Mouse (Mus musculus) limb, embryonic 12.5 days (tissue): ENCODE measurements at regions not wholly inside any gene's neighbourhood (a gene's known extent, or its start where the extent isn't known, plus 50 kb on each side); places are given as distances from the start of the nearest gene placed in this dataset.
A peak's percentile ranks its signal among the peaks of the same experiment; 100 is the strongest.

ENCODE experiments used
- ATAC-seq: fragments of 200-750 bp; cut with Nextera tagmentation; 2 replicates; pipeline ENCODE4 v1.8.0; 2017; ENCODE audit warnings: low read depth, moderate TSS enrichment; ENCODE audit not compliant: insufficient number of reproducible peaks, insufficient read depth, low FRiP score, low TSS enrichment
- H3K27ac ChIP-seq: fragments of 300-500 bp; sonication (generic); 2 replicates; pipeline ENCODE4 v1.5.1; 2016; ENCODE audit warnings: mild to moderate bottlenecking, moderate library complexity
- H3K27me3 ChIP-seq: fragments of 300-500 bp; sonication (generic); 2 replicates; pipeline ENCODE4 v1.6.1; 2016; ENCODE audit warnings: mild to moderate bottlenecking, moderate library complexity
- H3K36me3 ChIP-seq: fragments of 300-500 bp; sonication (generic); 2 replicates; pipeline ENCODE4 v1.6.1; 2016; ENCODE audit warnings: mild to moderate bottlenecking, moderate library complexity
- H3K4me1 ChIP-seq: fragments of 300-500 bp; sonication (generic); replicated peaks from 2 replicates; pipeline ENCODE4 v1.6.1; 2016
- H3K4me2 ChIP-seq: fragments of 300-500 bp; sonication (generic); 2 replicates; pipeline ENCODE4 v1.6.1; 2016; ENCODE audit warnings: mild to moderate bottlenecking, moderate library complexity
- H3K4me3 ChIP-seq: fragments of 300-500 bp; sonication (generic); replicated peaks from 2 replicates; pipeline ENCODE4 v1.5.1; 2016; ENCODE audit warnings: mild to moderate bottlenecking
- H3K9ac ChIP-seq: fragments of 300-500 bp; sonication (generic); replicated peaks from 2 replicates; pipeline ENCODE4 v1.6.1; 2016; ENCODE audit warnings: mild to moderate bottlenecking, moderate library complexity
- H3K9me3 ChIP-seq: fragments of 300-500 bp; sonication (generic); 2 replicates; pipeline ENCODE4 v1.6.1; 2016; ENCODE audit warnings: mild to moderate bottlenecking, moderate library complexity
- WGBS: fragments of 180-500 bp; shearing (Covaris S2); methylation state at CpG from one replicate; pipeline ENCODE4 v1.1.7; 2016; 5-methylcytosine and 5-hydroxymethylcytosine counted together

GRCm38 (mm10) chr1:186472955-186473354, 232.8 kb downstream of the Tgfb2 start:
- Histone ChIP-seq H3K4me2 (no peak overlapping the region), H3K4me1 (0 out of 2 replicates have a peak, but pooled peaks cover 2% of the 10 kb centered on the region), H3K9ac (no peak overlapping the region), H3K27me3 (no peaks in the 10 kb centered on the region; the same call in 1 of the 2 replicates), H3K27ac (no peak overlapping the region), H3K4me3 (no peak overlapping the region), H3K36me3 (no peaks in the 10 kb centered on the region), H3K9me3 (no peaks in the 10 kb centered on the region)
- 77% methylated on average over 10 of the region's 10 CpGs for WGBS
- ATAC-seq: no peak

DNA sequence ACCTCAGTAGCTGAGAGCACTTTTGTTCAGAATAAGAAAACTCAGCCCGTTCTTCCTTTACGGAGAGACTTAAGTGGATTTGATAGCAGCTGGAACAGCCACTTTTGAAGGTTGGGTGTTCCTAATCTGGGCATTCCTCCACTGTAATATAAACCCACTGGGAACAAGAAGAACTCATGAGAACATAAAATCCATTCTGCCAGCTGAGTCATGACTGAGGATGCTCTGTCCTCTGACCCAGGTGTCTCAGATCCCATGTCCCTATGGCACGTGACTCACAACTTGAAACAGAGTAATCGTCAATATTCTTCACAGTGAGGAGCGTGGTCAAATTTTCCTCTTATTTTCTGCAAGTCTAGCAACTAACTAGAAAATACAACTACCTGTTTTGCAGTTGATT, 240.3 kb downstream of the Tgfb2 start:
- 87% methylated on average over 5 of the region's 5 CpGs for WGBS
- Histone ChIP-seq H3K27me3 (no peaks in the 10 kb centered on the region), H3K36me3 (no peaks in the 10 kb centered on the region), H3K4me3 (no peak overlapping the region), H3K27ac (no peak overlapping the region), H3K4me2 (no peak overlapping the region), H3K9ac (no peak overlapping the region), H3K9me3 (no peaks in the 10 kb centered on the region), H3K4me1 (0 out of 2 replicates have a peak, but pooled peaks cover 2% of the 10 kb centered on the region)
- no peak for ATAC-seq

- Histone ChIP-seq H3K9ac (no peak overlapping the region), H3K4me1 (0 out of 2 replicates have a peak, but pooled peaks cover 5% of the 10 kb centered on the region), H3K27me3 (no peaks in the 10 kb centered on the region), H3K36me3 (no peaks in the 10 kb centered on the region), H3K27ac (no peak overlapping the region), H3K4me3 (no peak overlapping the region), H3K4me2 (no peak overlapping the region), H3K9me3 (no peaks in the 10 kb centered on the region)
- no peak for ATAC-seq
- 86% methylated on average over 10 of the region's 10 CpGs for WGBS
These were observed 245.0 kb downstream of the Tgfb2 start for GRCm38 (mm10) chr1:186460742-186461141.

DNA sequence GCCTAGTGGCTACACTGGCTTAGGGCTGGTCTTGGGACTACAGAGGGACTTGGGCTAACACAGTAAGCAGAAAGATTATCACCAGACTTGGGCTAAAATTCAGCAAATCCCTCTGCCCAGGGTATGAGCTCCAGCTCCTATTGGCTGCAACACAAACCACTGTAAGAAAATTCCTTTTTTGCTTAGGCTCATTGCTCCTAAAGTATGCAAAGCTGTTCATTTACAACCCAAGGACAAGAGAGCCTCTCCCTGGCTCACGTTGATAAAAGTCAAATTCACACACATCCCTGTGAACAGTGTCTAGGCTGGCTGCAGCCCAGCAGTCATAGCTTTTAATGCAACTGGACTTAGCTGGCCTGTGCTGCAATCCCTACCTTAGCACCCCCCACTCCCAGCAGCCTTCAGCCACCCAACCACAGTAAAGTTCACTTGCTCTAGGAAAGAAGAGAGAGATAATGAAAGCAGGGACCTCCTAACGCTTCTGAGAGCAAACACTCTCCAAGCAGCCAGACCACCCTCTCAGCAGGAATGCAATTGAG, 247.6 kb downstream of the Tgfb2 start:
- Histone ChIP-seq H3K36me3 (no peaks in the 10 kb centered on the region), H3K4me1 (0 out of 2 replicates have a peak, but pooled peaks cover 9% of the 10 kb centered on the region), H3K9ac (no peak overlapping the region), H3K27me3 (no peaks in the 10 kb centered on the region), H3K4me2 (no peak overlapping the region), H3K4me3 (no peak overlapping the region), H3K27ac (0 out of 2 replicates have a peak overlapping the region, but pooled peaks have one; percentile 25), H3K9me3 (no peaks in the 10 kb centered on the region)
- 40% methylated on average over 2 of the region's 2 CpGs for WGBS
- ATAC-seq: no peak

GRCm38 (mm10) chr1:186457098-186457497, 248.7 kb downstream of the Tgfb2 start:
- no peaks in the 10 kb centered on the region for H3K27me3 ChIP-seq
- H3K9me3 ChIP-seq: no peaks in the 10 kb centered on the region
- no peak overlapping the region for H3K4me3 ChIP-seq
- ATAC-seq: no peak
- no peak overlapping the region for H3K4me2 ChIP-seq
- no peak overlapping the region for H3K9ac ChIP-seq
- H3K4me1 ChIP-seq: 0 out of 2 replicates have a peak, but pooled peaks cover 9% of the 10 kb centered on the region
- H3K27ac ChIP-seq: no peak overlapping the region
- WGBS: 79% methylated on average over 8 of the region's 8 CpGs
- H3K36me3 ChIP-seq: no peaks in the 10 kb centered on the region

GRCm38 (mm10) chr1:186456131-186456530, 249.7 kb downstream of the Tgfb2 start:
- H3K9ac ChIP-seq: no peak overlapping the region
- ATAC-seq: no peak
- H3K27me3 ChIP-seq: no peaks in the 10 kb centered on the region
- no peak overlapping the region for H3K4me2 ChIP-seq
- no peaks in the 10 kb centered on the region for H3K9me3 ChIP-seq
- no peak overlapping the region for H3K4me3 ChIP-seq
- H3K27ac ChIP-seq: no peak overlapping the region
- over 99% methylated on average over 3 of the region's 3 CpGs for WGBS
- H3K4me1 ChIP-seq: 0 out of 2 replicates have a peak, but pooled peaks cover 9% of the 10 kb centered on the region
- H3K36me3 ChIP-seq: no peaks in the 10 kb centered on the region

DNA sequence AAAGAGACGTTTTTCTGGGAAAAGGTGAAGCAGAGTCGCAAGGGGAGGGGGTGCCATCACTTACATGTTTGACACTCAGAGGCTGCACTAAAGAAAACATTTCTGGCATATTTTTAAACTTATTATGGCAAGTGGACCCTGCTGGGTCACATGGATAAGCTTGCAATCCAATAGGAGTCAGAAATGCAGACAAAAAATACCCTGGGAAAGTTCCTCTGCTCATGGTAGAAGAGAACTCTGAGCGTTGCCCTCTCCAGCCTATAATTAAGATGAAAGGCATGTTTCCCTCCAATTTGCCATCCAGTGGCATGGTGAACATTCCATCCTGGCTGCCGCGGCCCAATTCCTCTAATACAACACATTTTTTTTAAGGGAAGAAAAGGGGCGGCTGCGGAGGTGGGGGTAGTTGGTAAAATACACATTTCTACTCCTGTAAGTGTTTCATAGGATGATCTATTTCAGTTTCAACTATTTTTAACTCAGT, 250.6 kb downstream of the Tgfb2 start:
- Histone ChIP-seq H3K27ac (no peak overlapping the region), H3K9me3 (no peaks in the 10 kb centered on the region), H3K27me3 (no peaks in the 10 kb centered on the region), H3K36me3 (no peaks in the 10 kb centered on the region), H3K4me1 (0 out of 2 replicates have a peak, but pooled peaks cover 9% of the 10 kb centered on the region), H3K4me2 (no peak overlapping the region), H3K9ac (no peak overlapping the region), H3K4me3 (no peak overlapping the region)
- 67% methylated on average over 7 of the region's 7 CpGs for WGBS
- ATAC-seq: no peak

- WGBS: 27% methylated on average over 4 of the region's 4 CpGs
- ATAC-seq: no peak
- H3K4me1 ChIP-seq: peaks cover 14% of the 10 kb centered on the region; the same call in 1 of the 2 replicates
- H3K4me3 ChIP-seq: no peak overlapping the region
- H3K36me3 ChIP-seq: no peaks in the 10 kb centered on the region
- no peaks in the 10 kb centered on the region for H3K27me3 ChIP-seq
- H3K9ac ChIP-seq: no peak overlapping the region
- H3K9me3 ChIP-seq: no peaks in the 10 kb centered on the region
- H3K27ac ChIP-seq: no peak overlapping the region
- no peak overlapping the region for H3K4me2 ChIP-seq
These were observed 251.2 kb downstream of the Tgfb2 start for GRCm38 (mm10) chr1:186454393-186455085.

DNA sequence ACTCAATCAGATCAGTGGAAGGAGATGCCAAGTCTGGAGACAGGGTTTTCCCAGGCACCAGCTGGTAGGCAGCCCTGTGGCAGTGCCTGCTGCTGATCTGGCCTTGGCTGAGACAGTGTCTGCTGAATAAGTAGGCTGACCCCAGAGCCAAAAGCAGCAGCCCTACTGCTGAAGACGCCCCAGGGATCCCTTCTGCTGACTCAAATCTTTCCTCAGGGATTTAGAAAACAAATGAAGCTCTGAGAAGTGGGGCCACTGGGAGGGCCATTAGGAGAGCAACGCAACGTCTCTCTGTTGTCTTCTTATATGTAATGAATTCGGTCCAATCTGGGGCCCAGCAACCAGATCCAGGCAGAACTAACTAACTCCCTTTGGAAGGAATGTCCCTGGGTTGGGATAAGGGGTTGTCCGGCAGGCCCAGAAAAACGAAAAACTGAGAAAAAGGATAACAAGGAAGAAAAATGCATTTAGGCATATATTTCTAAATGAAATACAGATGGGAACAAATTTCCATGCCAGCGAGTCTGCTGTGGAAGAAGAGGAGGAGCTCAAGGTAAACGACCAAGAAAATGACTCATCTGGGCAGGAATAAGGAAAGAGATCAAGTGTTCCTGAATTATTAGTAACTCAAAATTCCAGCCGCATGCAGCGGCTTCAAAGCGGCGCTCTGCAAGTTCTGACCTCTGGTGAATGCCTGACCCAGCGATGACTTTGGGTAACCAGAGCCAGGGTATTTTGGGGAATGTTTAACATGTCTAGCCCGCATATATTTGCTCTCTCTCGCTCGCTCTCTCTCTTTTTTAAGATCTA, 256.7 kb downstream of the Tgfb2 start:
- 34% methylated on average over 16 of the region's 16 CpGs for WGBS
- peak overlapping the region; percentile 50; the same call in 1 of the 2 replicates for H3K27ac ChIP-seq
- no peak overlapping the region for H3K9ac ChIP-seq
- H3K36me3 ChIP-seq: no peaks in the 10 kb centered on the region
- no peaks in the 10 kb centered on the region for H3K9me3 ChIP-seq
- ATAC-seq: no peak
- no peaks in the 10 kb centered on the region for H3K27me3 ChIP-seq
- H3K4me2 ChIP-seq: no peak overlapping the region
- H3K4me1 ChIP-seq: peaks cover 14% of the 10 kb centered on the region
- H3K4me3 ChIP-seq: no peak overlapping the region

GRCm38 (mm10) chr1:186447521-186447920, 258.3 kb downstream of the Tgfb2 start:
- no peak for ATAC-seq

GRCm38 (mm10) chr1:186444701-186445131, 261.1 kb downstream of the Tgfb2 start:
- H3K27me3 ChIP-seq: no peaks in the 10 kb centered on the region
- H3K4me1 ChIP-seq: peaks cover 10% of the 10 kb centered on the region
- H3K4me2 ChIP-seq: no peak overlapping the region
- ATAC-seq: no peak
- H3K4me3 ChIP-seq: no peak overlapping the region
- no peak overlapping the region for H3K9ac ChIP-seq
- H3K9me3 ChIP-seq: no peaks in the 10 kb centered on the region
- 85% methylated on average over 5 of the region's 5 CpGs for WGBS
- H3K27ac ChIP-seq: no peak overlapping the region
- no peaks in the 10 kb centered on the region for H3K36me3 ChIP-seq

More at GRCm38 (mm10) chr1:186447521-186447920, 258.3 kb downstream of the Tgfb2 start:
- no peaks in the 10 kb centered on the region for H3K9me3 ChIP-seq
- no peaks in the 10 kb centered on the region for H3K27me3 ChIP-seq
- no peak overlapping the region for H3K9ac ChIP-seq
- peaks cover 14% of the 10 kb centered on the region for H3K4me1 ChIP-seq
- H3K36me3 ChIP-seq: no peaks in the 10 kb centered on the region
- no peak overlapping the region for H3K4me3 ChIP-seq
- WGBS: 67% methylated on average over 1 of the region's 1 CpGs
- H3K4me2 ChIP-seq: no peak overlapping the region
- H3K27ac ChIP-seq: no peak overlapping the region
